Mouse (Mus musculus): ENCODE results near the gene Atp5mpl. TPM values are rescaled to one million over a fixed set of nuclear protein-coding genes. Genes with fewer than 3 reads are reported as not detected.

The Atp5mpl gene
- total and polyA plus RNA-seq, 2 experiments from 2014 or later = 727 to 3,038 TPM

DNA sequence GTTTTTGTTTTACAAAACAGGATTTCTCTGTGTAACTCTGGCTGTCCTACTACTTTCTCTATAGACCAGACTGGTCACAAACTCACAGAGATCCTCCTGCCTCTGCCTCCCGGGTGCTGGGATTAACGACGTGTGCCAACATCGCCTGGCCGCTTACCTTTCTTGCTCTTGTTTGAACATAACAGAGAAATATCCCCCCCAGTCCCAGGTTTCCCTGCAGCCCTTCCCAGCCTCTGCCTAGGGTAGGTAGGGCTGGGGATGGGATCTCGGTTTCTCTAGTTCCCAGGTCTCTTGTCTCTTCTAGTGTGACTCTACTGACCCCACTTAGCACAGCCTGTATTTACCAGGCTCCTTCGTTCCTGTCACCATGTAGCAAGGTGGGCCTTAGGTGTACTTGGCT lies 33.0 kb upstream of the Atp5mpl start:
- no peak for DNase-seq (ENCODE audit: low spot score)
- Histone ChIP-seq H3K4me1 (ENCODE audit: control insufficient read depth, insufficient read depth) (no peaks in the 10 kb centered on the region), H3K4me2 (ENCODE audit: low read depth, low read length) (no peak overlapping the region), H3K9me3 (replicated peaks; ENCODE audit: control insufficient read depth, low read length) (no peaks in the 10 kb centered on the region), H3K4me3 (ENCODE audit: low read depth, low read length) (no peak overlapping the region), H3K27me3 (ENCODE audit: control insufficient read depth, insufficient read depth, low read length) (no peaks in the 10 kb centered on the region), H3K9ac (replicated peaks; ENCODE audit: low read depth, low read length) (no peak overlapping the region), H3K36me3 (replicated peaks; ENCODE audit: control insufficient read depth, insufficient read depth, low read length) (no peaks in the 10 kb centered on the region), H3K27ac (ENCODE audit: low read depth) (no peak overlapping the region)
- ATAC-seq (ENCODE audit: insufficient read depth, low read depth) = no peak
- TF ChIP-seq EP300 (IDR thresholded peaks at IDR 0.05; ENCODE audit: low read depth) (no peak), CTCF (IDR thresholded peaks at IDR 0.05; ENCODE audit: low read depth) (no peak)
- WGBS = 90% methylated on average over 7 of the region's 7 CpGs

DNA sequence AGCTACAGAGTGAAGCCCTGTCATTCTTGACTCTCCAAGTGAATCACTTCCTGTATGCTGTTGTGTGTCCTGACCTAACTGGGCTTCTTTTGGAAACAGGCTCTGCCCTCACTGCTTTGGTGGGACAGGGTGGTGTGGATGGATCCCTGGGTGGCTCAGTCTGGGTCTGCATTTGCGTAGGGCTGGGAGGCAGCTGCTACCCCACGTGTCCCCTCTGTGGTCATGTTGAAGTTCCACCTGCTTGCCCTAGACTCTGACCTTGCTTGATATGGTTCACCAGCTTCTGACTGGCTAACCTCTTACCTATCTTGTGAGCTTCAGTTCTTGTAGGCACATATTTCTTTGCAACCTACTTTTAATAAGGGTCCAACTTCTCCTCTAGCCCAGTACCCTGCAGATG lies 28.4 kb upstream of the Atp5mpl start:
- no peaks in the 10 kb centered on the region for H3K36me3 ChIP-seq (replicated peaks; ENCODE audit: control insufficient read depth, insufficient read depth, low read length)
- 93% methylated on average over 2 of the region's 2 CpGs for WGBS
- no peak for DNase-seq (ENCODE audit: low spot score)
- no peak overlapping the region for H3K4me3 ChIP-seq (ENCODE audit: low read depth, low read length)
- H3K27me3 ChIP-seq (ENCODE audit: control insufficient read depth, insufficient read depth, low read length) = no peaks in the 10 kb centered on the region
- H3K4me1 ChIP-seq (ENCODE audit: control insufficient read depth, insufficient read depth) = no peaks in the 10 kb centered on the region
- H3K9ac ChIP-seq (replicated peaks; ENCODE audit: low read depth, low read length) = no peak overlapping the region
- H3K4me2 ChIP-seq (ENCODE audit: low read depth, low read length) = no peak overlapping the region
- TF ChIP-seq CTCF (IDR thresholded peaks at IDR 0.05; ENCODE audit: low read depth) (no peak), EP300 (IDR thresholded peaks at IDR 0.05; ENCODE audit: low read depth) (no peak)
- no peak for ATAC-seq (ENCODE audit: insufficient read depth, low read depth)
- no peak overlapping the region for H3K27ac ChIP-seq (ENCODE audit: low read depth)
- H3K9me3 ChIP-seq (replicated peaks; ENCODE audit: control insufficient read depth, low read length) = no peaks in the 10 kb centered on the region

DNA sequence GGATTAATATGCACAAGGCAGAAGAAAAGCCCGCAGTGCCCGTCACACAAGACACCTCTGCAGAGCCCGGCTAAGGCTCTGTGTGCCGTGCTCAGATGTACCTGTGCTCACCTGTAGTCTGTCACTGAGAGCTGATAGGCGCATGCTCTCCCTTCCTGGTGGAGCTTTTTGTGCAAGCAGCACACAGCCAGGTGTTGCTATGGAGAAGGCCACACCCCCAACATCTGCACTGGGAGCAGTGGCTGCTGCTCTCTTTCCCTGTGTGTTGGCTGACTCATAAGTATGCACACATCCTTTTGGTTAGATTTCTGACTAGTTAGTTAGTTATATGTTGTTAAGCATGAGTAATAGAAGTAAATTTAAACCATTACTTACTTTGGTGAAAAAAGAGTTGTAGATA lies 25.8 kb upstream of the Atp5mpl start:
- Histone ChIP-seq H3K4me2 (ENCODE audit: low read depth, low read length) (no peak overlapping the region), H3K4me3 (ENCODE audit: low read depth, low read length) (no peak overlapping the region), H3K9me3 (replicated peaks; ENCODE audit: control insufficient read depth, low read length) (no peaks in the 10 kb centered on the region), H3K27me3 (ENCODE audit: control insufficient read depth, insufficient read depth, low read length) (no peaks in the 10 kb centered on the region), H3K9ac (replicated peaks; ENCODE audit: low read depth, low read length) (no peak overlapping the region), H3K27ac (ENCODE audit: low read depth) (no peak overlapping the region), H3K4me1 (ENCODE audit: control insufficient read depth, insufficient read depth) (no peaks in the 10 kb centered on the region), H3K36me3 (replicated peaks; ENCODE audit: control insufficient read depth, insufficient read depth, low read length) (no peaks in the 10 kb centered on the region)
- TF ChIP-seq EP300 (IDR thresholded peaks at IDR 0.05; ENCODE audit: low read depth) = no peak
- TF ChIP-seq CTCF (IDR thresholded peaks at IDR 0.05; ENCODE audit: low read depth) = no peak
- DNase-seq (ENCODE audit: low spot score) (no peak), ATAC-seq (ENCODE audit: insufficient read depth, low read depth) (no peak)
- 85% methylated on average over 5 of the region's 5 CpGs for WGBS

DNA sequence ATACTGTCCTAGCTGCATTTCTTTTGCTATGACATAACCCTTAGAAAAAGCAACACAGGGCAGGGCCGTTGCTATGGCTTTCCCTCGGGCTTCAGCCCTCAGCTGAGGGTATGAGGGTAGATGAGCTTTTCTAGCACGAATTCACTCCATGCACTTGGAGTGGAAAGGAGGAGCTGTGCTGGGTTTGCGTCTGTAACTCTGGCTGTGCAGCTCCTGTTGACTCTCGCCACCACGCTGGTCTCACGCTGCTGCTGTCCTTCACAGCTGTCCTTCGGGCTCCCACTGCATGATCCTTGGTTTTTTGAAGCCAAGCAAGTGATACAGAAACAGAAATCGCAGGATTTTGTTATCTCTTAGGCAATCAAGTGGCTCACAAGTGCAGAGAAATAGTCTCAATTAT lies 20.0 kb upstream of the Atp5mpl start:
- Histone ChIP-seq H3K36me3 (replicated peaks; ENCODE audit: control insufficient read depth, insufficient read depth, low read length) (no peaks in the 10 kb centered on the region), H3K9me3 (replicated peaks; ENCODE audit: control insufficient read depth, low read length) (no peaks in the 10 kb centered on the region), H3K27me3 (ENCODE audit: control insufficient read depth, insufficient read depth, low read length) (no peaks in the 10 kb centered on the region), H3K4me2 (ENCODE audit: low read depth, low read length) (no peak overlapping the region), H3K4me3 (ENCODE audit: low read depth, low read length) (no peak overlapping the region), H3K4me1 (ENCODE audit: control insufficient read depth, insufficient read depth) (no peaks in the 10 kb centered on the region), H3K27ac (ENCODE audit: low read depth) (no peak overlapping the region), H3K9ac (replicated peaks; ENCODE audit: low read depth, low read length) (no peak overlapping the region)
- DNase-seq (ENCODE audit: low spot score) = no peak
- 35% methylated on average over 9 of the region's 9 CpGs for WGBS
- TF ChIP-seq EP300 (IDR thresholded peaks at IDR 0.05; ENCODE audit: low read depth) (no peak), CTCF (IDR thresholded peaks at IDR 0.05; ENCODE audit: low read depth) (no peak)
- ATAC-seq (ENCODE audit: insufficient read depth, low read depth) = no peak

DNA sequence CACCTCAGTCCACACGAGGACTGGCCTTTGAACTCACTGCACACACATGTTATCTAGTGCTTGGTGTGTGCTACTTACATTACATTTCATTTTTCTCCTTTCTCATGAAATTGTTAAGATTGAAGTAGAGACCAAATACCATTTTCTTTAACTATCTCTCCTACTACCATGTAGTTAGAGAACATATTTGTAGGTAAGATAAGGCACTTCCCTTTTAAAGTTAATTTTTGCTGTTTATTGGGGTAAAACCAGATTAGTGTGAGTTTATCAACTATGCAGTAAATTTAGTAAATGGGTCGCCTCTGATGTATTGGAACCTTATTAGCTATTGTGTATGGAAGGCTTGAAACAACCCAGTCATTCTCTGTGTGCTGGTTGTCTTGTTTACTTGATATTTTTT lies 16.4 kb upstream of the Atp5mpl start:
- TF ChIP-seq EP300 (IDR thresholded peaks at IDR 0.05; ENCODE audit: low read depth) (no peak), CTCF (IDR thresholded peaks at IDR 0.05; ENCODE audit: low read depth) (no peak)
- DNase-seq (ENCODE audit: low spot score) (no peak), ATAC-seq (ENCODE audit: insufficient read depth, low read depth) (no peak)
- no peak overlapping the region for H3K9ac ChIP-seq (replicated peaks; ENCODE audit: low read depth, low read length)
- H3K27ac ChIP-seq (ENCODE audit: low read depth) = no peak overlapping the region
- H3K9me3 ChIP-seq (replicated peaks; ENCODE audit: control insufficient read depth, low read length) = no peaks in the 10 kb centered on the region
- H3K36me3 ChIP-seq (replicated peaks; ENCODE audit: control insufficient read depth, insufficient read depth, low read length) = no peaks in the 10 kb centered on the region
- H3K4me3 ChIP-seq (ENCODE audit: low read depth, low read length) = no peak overlapping the region
- H3K4me1 ChIP-seq (ENCODE audit: control insufficient read depth, insufficient read depth) = no peaks in the 10 kb centered on the region
- WGBS = 69% methylated on average over 2 of the region's 2 CpGs
- no peak overlapping the region for H3K4me2 ChIP-seq (ENCODE audit: low read depth, low read length)
- H3K27me3 ChIP-seq (ENCODE audit: control insufficient read depth, insufficient read depth, low read length) = no peaks in the 10 kb centered on the region

DNA sequence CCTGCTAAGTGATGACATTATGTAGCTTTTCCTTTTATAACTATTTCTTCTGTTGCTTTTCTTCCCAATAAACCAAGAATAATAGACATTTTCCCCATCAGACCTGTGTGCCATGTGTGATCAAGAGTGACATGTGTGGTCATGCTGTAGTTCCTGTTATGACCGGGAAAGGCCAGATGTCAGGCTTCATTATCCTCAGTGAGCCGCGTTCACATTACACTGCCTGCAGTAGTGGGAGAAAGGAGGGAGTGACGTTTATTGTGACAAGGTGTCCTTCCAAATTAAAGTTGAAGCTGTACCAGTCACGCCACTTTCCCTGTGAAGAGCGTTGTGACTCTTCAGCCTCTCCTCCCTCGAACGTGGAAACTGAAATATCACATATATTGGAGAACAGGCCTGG lies 15.1 kb upstream of the Atp5mpl start:
- 76% methylated on average over 8 of the region's 8 CpGs for WGBS
- Histone ChIP-seq H3K4me2 (ENCODE audit: low read depth, low read length) (no peak overlapping the region), H3K9ac (replicated peaks; ENCODE audit: low read depth, low read length) (no peak overlapping the region), H3K4me3 (ENCODE audit: low read depth, low read length) (no peak overlapping the region), H3K9me3 (replicated peaks; ENCODE audit: control insufficient read depth, low read length) (no peaks in the 10 kb centered on the region), H3K36me3 (replicated peaks; ENCODE audit: control insufficient read depth, insufficient read depth, low read length) (no peaks in the 10 kb centered on the region), H3K27me3 (ENCODE audit: control insufficient read depth, insufficient read depth, low read length) (no peaks in the 10 kb centered on the region), H3K4me1 (ENCODE audit: control insufficient read depth, insufficient read depth) (peaks cover 12% of the 10 kb centered on the region), H3K27ac (ENCODE audit: low read depth) (no peak overlapping the region)
- DNase-seq (ENCODE audit: low spot score) (no peak), ATAC-seq (ENCODE audit: insufficient read depth, low read depth) (no peak)
- TF ChIP-seq EP300 (IDR thresholded peaks at IDR 0.05; ENCODE audit: low read depth) (no peak), CTCF (IDR thresholded peaks at IDR 0.05; ENCODE audit: low read depth) (no peak)
